Mouse (Mus musculus): ENCODE data around the gene Scaf1.
A peak's percentile ranks its signal among the peaks of the same experiment; 100 is the strongest.

Gene Scaf1

DNA sequence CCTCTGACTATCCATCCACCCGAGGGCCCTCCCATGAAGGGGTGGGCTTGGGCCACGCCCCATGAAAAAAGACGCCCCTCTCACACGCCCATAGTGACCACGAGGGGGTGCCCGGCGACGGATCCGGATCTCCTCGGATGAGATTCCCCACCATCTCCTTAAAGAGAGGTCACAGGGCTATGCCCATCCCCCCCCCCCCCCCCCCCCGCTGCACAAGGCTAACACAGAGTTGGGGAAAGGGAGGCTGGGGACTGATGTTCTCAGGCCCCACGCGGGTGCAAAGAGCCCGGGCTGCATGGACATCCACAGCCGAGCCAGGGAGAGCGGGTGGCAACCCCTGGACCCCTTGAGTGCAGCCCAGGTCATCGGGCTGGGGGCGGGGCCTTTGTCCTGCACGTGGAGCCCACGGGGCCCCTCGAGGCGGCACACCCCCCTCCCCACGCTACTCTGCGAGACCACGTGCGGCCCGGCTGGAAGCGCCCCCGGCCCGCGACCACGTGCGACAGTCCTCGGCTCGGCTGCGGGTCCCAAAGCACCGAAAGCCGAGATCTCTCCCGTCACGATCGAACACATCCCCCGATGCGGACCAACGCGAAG lies 30.5 kb downstream of the Scaf1 start:
- peak; percentile 76 for DNase-seq (ENCODE audit: low read depth, low spot score)

DNA sequence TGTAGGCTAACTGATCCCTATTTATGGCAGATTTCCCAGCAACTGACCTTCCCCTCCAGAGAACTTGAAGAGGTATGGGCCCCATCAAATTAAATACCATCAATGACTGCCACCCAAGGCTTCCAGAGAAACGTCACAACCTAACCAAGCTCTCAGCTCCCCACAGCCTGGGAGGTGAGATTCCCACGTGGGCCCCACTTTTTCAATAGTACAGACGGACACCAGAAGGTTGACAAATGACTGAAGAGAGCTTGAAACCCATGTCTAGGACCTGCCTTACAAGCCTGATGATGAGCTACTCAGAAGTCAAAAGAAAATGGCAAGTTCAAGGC lies 31.4 kb downstream of the Scaf1 start:
- DNase-seq (ENCODE audit: low read depth, low spot score) = no peak

DNA sequence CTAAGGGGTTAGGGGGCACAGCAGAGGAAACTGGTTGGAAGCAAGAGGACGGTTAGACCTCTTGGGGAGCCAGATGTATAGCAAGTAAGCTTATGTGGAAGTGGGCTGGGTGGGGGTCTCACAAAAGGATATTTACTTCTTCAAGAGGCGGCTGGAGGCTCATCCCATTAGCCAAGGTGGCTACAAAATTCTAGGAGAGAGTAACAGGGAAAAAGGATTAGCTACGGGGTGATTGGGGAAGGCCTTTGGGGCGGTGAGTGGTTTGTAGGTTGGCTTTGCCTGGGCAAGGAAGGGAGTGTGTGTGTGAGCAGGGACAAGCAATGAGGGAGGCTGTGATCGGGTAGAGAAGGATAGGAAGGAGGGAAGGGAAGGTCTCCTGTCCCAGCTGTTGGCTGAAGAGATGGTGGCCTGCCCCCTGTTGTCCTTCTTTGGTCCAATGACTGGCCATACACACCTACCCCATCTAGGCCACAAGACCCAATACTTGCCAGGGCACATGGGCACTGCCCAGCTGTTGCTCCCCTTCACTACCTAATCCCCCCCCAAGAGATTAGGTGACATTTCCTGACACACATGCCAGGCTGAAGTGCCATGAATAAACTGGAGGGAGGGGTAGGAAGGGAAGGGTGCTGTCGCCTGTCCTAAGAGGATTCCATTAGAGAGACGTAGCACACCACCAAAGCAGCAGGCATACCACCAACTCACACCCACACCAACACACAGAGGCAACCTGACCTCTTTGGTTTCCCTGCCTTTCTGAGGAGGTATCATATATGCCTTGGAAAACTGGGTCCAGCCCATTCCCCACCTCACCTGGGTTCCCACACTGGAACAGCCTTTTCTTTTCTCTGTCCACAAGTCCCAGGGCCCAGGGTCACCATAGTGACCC lies 32.0 kb downstream of the Scaf1 start:
- no peak for DNase-seq (ENCODE audit: low read depth, low spot score)

DNA sequence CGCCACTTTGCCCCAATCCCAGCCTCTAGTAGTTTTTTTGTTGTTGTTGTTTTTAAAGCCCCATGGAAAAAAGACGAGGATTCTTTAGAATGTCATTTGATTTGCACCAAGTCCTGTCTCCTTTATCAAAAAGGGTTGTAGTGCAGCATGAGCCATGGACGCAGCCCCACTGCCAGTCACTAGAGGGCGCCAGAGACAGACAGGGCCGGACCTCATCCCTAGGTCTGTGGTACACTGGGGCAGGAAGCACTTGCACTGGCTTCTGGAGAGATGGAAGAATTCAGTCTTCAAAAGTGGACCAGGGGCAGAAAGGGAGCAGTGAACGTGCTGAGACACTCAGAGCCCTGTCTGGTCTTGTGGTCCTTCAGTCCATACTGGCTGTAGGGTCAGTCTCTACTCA lies 33.1 kb downstream of the Scaf1 start:
- peak; percentile 79 for DNase-seq (ENCODE audit: low read depth, low spot score)

DNA sequence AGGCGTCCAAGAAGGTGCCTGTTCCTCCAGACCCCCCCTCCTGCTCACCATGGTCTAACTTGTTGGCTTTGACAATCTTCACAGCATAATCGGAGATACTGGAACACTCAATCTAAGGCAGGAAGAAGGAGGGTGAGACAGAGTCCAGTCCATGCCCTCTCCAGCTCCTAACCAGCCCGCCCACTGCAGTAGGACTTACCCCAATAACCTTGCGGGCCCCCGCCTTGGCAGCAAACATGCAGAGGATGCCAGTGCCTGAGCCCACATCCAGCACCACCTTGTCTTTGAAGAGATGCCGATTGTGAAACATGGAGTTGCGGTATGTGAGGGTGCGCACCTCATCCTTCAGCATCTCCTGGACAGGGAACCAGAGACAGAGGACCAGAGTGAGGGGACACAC lies 34.6 kb downstream of the Scaf1 start:
- no peak for DNase-seq (ENCODE audit: low read depth, low spot score)

DNA sequence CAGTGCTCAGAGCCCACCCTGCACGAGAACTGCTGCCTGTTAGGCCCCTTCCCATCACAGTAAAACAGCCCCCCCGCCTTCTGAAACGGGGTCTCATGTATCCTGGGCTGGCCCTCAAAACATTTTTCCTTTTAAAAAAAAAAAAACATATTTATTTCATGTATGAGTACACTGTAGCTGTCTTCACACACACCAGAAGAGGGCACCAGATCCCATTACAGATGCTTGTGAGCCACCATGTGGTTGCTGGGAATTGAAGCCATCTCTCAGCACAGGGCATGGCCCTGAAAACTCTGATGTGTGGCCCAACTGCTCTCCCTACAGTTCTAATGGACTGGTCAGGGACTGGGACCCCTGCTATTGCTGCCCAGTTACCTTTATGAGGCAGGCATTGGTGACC lies 37.9 kb downstream of the Scaf1 start:
- DNase-seq (ENCODE audit: low read depth, low spot score) = no peak

DNA sequence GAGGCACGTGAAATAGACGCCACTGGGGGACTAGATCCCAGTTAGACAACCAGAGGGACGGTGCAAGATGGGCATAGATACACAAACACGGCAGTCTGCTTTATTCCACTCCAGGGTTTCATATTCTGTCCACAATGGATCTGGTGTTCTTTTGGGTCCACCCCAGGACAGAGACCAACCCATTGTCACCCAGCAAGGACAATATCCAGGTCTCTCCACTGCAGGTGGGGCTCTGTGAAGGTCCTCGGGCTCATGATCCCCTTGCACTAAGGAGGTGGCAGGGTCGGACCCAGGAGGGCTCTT lies 41.1 kb downstream of the Scaf1 start:
- DNase-seq (ENCODE audit: low read depth, low spot score) = no peak

DNA sequence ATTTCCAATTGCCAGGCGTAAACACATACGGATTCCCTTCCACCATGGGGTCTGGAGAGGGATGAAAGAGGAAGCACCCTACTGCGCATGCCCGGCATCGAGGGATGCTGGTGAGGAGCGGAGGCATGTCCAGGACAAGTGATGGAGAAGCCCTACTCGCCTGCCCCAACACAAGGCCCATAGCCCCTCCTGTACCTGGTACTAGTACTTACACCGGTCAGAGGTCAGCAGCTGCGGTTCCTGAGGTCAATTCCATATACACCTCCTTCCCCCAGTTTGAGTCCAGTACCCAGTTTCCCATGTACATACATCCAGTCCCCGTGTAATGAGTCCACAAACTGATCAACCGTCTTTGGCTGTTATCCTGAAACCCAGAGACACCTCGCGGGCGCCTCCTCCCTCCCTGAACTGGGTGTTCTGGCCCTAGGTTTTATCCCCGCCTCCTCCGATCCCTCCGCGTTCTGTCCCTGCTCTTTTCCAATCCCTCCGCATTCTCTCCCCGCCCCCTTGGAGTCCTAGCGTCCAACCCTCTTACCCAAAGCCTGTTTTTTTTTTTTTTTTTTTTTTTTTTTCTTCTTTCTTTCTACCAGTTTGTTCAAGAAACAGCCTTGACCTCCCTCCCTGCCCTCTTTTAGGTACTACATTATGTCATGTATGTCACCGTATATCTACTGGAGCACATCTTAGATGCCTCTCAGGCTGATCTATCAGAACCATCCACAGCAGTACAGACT lies 41.6 kb downstream of the Scaf1 start, which contains the start of gene Cpt1c:
TSS of gene Cpt1c (minus strand) at position 469 of the 734 bp plus-strand sequence.
- peak; percentile 85 for DNase-seq (ENCODE audit: low read depth, low spot score)

DNA sequence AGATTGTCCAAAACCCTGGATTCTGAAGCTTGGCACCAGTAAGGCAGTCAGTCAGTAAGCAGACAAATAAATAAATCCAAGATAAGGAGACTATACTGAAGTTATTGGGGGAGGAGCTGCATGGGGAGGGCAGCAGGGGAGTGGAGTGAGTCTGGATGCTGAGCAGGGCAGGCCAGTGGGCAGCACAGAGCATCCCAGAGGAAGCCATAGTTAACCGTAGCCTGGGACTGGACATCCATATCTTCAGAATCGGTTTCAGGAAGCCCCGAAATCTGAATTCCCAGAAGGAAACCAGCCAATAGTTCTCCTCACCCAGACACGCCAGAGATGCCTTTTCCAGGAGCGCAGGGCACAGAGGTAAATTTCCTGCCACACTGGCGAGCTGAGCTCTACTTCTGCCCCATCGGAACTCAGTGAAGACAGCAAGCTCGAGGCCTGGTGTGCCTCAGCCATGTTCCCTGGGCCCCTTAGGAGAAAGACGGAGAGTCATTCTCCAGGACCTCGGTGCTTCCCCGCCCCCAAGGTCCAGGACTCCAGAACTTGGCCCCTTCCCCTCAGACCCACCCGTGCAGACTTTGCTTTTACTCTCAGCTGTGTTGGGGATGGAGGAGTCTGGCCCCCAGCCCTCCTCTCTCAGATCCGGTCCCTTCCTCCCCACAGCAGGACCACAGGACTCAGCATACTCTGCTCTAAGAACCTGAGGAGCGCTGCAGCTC lies 42.6 kb downstream of the Scaf1 start:
- no peak for DNase-seq (ENCODE audit: low read depth, low spot score)

DNA sequence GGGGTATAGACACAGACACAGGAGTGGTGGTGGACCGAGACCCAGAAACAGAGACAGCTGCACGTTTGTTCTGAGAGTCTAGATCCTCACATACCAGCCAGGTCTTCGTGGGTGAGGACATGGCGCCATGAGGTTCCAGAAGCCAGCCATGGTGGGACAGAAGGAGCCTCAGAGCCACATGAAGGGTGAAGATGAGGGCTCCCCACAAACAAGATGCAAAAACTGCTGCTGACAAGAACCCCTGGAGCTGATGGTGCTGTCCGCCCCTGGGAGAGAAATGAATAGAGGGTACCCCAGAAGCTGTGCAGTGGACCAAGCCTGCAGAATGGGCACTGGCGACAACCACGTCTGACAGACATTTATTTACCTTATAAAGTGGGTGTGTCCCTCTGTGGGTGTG lies 45.0 kb downstream of the Scaf1 start:
- no peak for DNase-seq (ENCODE audit: low read depth, low spot score)

DNA sequence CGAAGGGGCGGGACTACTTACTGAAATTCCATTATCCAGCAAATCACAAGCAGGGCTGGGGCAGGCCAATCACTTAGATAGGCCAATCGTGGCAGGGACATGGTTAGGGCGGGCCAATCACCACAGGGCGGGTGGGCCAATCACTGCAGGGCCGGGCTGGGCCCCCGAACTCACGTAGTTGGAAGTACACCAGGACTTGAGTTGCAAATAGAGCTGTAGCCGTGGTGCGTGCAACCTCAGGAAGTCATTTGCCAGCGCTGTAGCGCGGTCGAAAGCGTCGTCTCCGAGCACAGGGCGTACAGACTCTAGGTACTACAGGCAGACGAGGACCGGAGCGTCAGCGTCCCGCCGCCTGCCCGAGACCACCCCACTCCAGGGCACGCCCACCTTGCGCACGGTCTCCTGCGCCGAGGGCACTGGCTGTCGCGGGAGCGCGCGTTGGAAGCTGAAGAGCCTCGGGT lies 45.9 kb downstream of the Scaf1 start:
- DNase-seq (ENCODE audit: low read depth, low spot score) = peak; percentile 91

DNA sequence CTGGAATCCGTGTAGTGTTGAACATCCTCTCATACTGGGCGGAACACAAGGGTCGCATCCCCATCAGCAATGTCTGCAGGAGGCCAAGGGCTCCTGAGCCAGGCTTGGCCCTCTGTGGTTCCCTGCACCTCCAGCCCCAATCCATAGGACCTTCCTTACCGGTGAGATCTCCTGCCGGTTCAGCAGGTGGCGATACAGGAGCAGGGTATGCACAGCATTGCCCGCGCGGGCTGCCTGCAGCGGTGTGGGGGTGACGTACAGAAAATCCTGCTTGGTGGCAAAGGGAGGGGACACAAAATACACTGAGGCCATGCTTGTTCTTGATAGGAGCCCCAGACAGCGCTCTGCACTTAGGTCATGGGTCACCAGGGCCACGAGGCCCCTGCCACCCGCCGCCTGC lies 49.5 kb downstream of the Scaf1 start:
- no peak for DNase-seq (ENCODE audit: low read depth, low spot score)

DNA sequence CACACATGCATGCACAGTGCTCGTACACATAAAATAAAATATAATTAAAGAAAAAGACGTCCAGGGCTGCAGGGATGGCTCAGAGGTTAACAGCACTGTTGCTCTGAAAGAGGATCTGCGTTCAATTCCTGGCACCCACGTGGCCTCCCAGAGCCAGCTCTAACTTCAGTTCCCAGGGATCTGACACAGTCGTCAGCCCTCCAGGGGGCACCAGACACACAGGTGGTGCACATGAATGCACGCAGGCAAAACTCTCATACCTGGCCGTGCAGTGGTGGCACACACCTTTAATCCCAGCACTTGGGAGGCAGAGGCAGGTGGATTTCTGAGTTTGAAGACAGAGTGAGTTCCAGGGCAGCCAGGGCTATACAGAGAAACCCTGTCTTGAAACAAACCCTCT lies 50.2 kb downstream of the Scaf1 start:
- no peak for DNase-seq (ENCODE audit: low read depth, low spot score)

DNA sequence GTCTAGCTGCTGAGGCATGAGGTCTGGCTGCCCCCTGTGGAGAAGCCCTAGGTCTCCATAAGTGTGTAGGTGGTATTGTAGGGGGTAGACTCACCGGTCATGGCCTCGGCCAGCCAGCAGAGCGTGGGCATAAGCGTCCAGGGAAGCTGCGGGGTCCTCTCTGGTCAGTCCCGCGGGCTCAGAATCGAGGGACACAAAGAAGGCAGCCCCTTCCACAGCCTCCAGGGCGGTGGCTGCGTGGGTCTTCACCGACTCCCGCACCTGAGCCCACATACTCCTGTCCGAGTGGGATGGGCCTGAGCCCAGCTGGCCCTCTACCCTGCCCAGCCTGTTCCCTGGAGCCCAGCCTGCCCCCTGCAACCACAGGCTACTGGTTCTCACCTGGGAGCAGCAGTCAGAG lies 51.2 kb downstream of the Scaf1 start:
- no peak for DNase-seq (ENCODE audit: low read depth, low spot score)

DNA sequence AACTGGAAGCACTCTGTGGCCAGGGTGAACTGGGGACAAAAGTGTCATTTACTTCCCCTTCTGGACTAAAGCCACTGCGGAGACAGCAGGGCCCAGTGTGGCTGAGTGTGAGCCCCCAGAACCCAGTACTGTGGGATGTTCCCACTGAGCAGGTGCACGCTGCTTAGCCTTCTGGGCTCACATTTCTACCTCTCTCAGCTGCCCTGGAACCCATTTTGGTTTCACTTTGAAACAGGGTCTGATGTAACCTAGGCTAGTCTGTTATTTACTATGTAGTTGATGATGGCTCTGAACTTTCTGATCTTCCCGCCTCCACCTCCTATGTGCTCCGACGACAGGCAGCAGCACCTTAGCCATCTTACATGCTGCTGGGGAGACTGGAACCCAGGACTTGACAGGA lies 53.3 kb downstream of the Scaf1 start:
- DNase-seq (ENCODE audit: low read depth, low spot score) = no peak

DNA sequence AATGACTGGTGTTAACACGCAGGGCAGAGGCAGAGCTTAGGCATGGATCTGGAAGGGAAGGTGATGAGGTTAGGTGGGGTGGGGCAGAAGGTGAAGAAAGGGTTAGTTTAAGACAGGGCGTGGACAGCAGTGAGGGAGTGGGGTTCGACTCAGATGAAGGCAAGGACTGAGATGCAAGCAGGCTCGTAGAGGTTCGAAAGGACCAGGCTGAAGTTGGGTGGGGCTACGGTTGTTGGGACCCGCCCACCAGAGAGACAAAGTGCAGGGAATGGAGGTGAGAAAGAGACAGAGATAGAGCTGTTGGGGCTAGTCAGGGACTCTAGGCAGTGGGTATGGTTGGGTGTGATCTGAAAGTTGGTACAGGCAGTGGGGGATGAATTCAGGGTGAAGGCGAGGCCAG lies 53.8 kb downstream of the Scaf1 start:
- DNase-seq (ENCODE audit: low read depth, low spot score) = no peak

DNA sequence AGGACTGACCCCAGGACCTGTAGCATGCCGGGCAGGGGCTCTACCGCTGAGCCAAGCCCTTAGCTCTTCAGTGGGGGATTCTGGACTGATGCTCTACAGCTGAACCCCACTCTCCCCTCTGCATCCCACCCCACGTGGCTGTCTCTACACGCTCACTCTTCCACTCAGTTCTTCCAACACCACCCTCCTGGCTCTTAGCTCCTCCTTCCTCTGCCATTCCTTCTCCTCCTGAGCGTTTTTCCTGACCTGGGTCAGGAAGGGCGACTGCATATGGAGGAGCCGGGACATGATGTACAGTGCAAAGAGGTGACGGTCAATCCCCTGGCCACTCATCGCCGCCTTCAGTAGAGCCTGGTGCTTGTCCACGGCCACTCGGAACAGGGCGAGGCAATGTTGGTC lies 55.7 kb downstream of the Scaf1 start:
- no peak for DNase-seq (ENCODE audit: low read depth, low spot score)

DNA sequence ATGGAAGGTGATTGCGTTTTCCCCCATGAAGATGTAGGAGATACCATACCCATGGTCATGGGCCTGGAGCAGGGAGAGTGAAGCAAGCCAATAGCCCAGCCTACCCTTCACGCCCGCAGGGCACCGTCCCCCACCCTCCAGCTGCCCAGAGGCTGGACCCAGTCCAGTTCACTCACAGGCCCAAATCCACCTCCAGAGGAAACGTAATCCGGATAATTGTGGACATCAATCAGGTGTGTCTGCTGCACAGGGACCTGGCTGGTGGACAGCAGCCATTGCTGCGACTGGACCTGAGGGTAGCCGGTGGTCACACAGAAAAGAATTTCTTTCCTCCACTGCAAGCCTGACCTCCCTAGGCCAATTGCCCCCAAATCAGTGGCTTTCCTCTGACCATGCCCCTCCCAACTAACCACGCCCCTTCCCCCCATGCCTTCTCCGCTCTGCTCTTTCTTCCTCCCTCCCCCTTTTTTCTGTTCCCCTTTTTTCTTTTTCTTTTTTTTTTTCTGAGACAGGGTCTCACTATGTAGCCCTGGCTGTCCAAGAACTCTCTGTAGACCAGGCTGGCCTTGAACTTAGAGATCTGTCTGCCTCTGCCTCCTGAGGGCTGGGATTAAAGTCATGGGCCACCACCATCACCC lies 56.2 kb downstream of the Scaf1 start:
- DNase-seq (ENCODE audit: low read depth, low spot score) = no peak

DNA sequence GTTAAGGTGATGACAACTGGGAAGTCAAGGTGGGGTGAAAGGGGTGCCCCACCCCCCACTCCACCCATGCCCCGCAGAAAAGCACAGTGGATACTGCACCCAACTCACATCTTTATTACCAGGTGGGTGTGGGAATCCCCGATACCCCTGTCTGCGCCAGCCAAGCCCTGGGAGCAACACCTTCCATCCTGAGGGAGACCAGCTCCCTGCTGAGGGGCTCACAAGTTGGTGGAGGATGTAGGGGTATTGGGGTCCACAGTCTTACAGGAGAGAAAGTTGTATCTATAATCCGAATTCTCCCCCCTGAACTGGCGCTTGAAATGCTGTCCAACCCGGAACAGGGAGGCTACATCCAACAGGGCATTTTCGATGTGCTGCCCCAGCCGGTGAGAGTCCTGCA lies 56.9 kb downstream of the Scaf1 start:
- DNase-seq (ENCODE audit: low read depth, low spot score) = no peak

DNA sequence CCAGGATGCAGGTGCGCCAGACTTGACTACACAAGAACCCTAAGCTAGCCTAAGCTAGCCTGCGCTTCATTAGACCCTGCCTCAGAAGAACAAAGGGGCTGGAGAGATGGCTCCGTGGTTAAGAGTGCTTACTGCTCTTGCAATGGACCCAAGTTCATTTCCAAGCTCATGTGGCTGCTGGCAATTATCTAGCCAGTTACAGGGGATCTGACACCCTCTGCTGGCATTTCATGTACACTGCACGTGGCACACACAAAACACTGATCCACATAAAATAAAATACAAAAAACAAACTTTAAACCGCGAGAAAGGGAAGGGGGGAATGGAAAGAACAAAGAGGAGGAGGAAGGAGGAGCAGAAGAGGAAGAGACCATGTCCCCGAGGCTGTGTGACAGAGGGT lies 58.0 kb downstream of the Scaf1 start:
- peak; percentile 46 for DNase-seq (ENCODE audit: low read depth, low spot score)

DNA sequence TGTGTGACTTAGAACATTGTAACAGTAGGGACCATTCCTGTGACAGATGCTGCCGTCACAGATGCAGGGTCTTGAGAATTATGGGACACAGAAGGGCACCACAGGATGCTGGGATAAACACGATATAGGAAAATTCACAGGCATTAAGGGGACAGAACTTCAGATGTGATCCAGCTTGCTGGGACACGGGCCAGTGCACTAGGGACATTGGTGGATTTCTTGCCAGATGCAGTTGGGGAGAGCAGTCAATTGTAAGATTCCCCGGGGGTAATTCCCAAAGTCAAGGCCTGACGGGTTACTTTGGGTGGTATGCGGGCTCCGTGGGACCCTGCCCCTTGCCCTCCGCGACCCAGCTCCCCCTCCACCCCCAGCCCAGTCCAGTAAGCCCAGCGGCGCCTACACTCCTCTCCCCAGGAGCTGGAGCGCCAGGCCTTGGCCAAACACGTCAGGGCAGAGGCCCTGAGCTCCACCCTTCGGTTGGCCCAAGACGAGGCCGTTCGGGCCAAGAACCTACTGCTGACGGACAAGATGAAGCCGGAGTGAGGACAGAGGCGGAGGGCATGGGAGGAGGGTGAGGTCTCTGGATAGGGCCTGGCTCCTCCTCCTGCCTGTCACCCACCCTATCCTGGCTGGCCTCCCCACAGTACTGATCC lies 58.9 kb downstream of the Scaf1 start:
- no peak for DNase-seq (ENCODE audit: low read depth, low spot score)

Measured in forelimb bud, embryonic 11.5 days (tissue).